Mouse (Mus musculus) liver, postnatal 0 days (tissue): ENCODE results near the gene Ptges2.

ENCODE experiments used
- CTCF ChIP-seq: sonication (generic); IDR thresholded peaks from 2 replicates; pipeline ENCODE4 v1.5.1; 2016; ENCODE audit warnings: antibody characterized with exemption, low read depth
- EP300 ChIP-seq: IDR thresholded peaks from 2 replicates; pipeline ENCODE4 v1.6.1; 2016; ENCODE audit warnings: antibody characterized with exemption, low read depth, mild to moderate bottlenecking

DNA sequence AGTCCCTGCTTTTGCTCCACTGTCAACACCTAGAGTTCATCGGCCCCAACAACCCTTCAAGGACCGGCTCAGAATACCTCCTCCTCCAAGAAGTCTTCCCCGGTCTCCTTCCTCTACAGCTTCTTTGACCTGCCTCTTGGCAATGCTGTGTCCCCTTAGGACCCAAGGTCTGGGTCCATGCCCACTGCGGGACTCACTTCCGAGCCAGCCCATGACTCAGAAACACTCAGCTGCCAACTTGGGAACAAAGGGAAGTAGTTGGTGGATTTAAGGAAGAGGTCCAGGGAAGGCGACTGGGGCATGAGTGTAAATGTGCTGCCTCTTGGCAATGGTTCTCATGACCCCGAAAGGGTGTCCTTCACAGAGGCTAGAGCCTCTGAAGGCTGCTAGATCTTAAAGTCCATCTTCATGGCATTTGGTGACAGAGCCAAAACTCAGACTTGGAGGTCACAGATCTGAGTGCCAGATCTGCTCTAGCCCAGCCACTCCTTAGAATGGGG, 15.6 kb upstream of the Ptges2 start:
- TF ChIP-seq CTCF: no peak
- TF ChIP-seq EP300: no peak
